Mouse (Mus musculus): ENCODE measurements at regions not wholly inside any gene's neighbourhood (a gene's known extent, or its start where the extent isn't known, plus 50 kb on each side); places are given as distances from the start of the nearest gene placed in this dataset.

DNA sequence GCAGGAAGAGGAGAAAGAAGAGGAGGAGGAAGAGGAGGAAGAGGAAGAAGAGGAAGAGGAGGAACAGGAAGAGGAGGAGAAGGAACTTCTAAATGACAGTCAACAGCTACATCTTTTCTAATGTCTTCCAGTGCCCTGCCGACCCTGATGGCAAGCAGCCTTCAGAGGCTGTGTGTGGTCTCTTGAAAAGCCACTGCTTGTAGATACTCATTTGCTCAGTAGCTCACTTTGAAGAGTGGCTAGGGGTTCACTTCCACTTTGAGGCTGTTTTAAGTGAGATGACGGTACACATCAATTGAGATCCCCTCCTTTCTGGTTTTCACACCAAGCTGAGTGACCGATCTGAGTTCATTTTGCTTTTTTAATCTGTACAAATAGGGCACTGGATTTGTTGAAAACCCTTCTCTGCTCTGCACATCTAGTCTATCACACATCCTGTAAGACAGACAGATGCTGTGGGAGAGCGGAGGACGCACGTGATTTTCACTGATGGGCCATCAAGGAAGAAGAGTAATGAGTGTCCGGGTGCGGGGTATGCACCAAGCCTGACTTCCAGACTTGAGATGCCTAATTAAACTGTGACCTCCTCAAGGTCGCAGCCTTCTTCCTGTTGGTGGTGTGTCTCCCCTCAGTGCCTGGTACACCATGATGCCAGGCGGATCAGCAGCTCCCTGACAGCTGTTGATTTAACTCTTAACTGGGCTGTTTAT, 239.0 kb downstream of the Mtx2 start:
- no peak for DNase-seq

DNA sequence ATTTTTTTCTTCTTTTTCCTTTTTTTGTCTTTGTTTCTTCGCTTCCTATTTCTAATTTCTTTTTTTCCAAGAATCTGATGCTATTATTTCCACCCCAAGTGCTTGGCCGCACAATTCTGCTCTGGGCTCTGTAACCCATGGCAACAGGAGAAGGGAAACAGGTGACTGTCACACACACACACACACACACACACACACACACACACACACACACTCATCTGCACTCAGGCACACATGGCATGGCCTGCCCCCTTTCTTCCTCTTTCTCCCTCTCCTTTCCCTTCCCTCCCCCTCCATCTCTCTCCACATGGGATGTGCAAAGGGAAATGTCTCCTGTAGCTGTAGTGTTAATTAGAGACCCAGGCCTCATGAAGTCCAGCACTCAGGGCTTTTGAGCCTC, 239.7 kb downstream of the Mtx2 start:
- DNase-seq, result no peak

DNA sequence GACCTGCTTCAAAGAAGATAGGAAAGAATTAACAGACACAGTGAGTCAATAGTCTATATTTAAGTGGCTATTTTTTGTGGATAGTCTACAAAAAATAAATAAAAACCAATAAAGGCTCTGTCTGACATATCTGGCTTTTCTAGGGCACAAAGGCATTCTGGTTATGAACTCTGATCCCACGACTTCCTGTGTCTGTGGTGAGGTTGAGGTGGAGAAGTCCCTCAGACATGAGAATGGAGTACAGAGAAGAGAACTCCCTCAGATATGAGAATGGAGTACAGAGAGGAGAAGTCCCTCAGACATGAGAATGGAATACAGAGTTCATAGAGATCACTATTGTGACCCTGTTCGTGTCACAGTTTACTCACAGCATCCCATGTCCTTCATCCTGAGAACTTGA, 243.7 kb downstream of the Mtx2 start:
- no peak for DNase-seq

DNA sequence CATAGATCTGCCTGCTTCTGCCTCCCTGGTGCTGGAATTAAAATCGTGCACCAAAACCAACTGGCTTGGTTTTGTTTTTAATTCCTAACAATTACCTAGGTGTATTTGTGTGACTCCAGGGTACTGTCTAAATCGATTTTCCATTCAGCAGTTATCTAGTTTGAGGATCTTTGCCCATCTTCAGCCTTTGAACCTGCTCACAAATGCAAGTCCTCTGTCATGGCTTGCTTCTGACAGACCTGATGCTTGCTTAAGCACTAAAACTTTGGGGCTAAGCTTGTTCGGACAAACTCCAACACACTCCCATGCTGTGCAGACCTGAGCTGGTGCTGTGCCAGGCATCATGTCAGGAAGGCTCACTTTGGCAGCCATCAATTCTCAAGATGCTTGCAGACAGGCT, 246.4 kb downstream of the Mtx2 start:
- no peak for DNase-seq

DNA sequence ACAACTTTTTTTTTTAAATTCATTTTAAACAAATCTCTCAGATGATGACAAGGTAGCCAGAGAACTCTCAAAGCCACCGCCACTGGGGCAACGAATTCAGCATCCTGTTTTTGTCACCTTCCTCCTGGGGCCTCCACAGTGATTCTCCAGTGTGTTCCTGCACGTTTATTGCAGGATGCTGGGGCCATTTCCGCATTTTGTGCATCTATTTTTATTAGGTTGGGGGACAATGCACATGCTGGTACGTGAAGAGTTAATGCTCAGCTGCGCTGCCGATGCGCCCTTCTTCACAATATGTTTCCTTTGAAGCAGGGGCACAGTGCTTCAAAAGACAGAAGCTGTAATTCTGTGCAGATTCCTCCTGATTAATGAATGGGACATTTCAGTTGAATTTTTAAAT, 246.9 kb downstream of the Mtx2 start:
- DNase-seq, result no peak

DNA sequence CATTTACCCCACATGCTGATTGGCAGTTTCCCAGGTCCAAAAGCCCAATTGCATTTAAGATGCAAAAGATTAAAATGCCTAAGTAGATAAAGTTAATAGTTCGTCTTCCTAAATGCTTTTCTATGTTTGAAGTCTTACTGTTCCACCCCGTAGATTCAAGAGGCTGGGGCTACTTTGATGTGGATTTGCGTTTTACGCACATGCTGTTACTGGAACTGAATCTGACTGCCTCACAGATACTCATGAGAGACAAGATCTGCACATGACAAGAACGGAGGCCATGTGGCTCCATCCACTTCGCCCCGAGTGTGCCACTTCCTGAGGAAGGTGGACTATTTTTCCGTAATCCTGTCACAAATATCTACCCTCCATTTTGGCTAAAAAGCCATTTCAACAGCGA, 247.6 kb downstream of the Mtx2 start:
- DNase-seq, result no peak

DNA sequence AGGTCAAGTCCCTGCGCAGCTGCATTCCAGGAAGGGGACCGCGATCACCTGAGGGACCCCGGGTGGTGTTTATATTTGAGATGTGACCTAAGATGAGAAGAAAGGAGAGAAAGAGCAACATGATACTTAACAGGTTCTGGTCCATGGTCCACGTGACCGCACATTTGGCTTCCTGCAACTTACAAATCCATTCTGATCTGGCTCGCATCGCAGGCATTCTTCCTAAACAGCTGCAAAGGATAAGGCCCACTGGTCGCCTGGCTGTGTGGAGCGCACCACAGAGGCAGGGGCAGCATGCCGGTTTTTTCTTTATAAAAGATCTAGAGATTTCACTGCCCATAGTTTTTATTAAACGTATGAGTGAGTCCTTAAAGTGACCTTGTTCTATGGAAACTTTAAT, 261.6 kb downstream of the Mtx2 start:
- no peak for DNase-seq

DNA sequence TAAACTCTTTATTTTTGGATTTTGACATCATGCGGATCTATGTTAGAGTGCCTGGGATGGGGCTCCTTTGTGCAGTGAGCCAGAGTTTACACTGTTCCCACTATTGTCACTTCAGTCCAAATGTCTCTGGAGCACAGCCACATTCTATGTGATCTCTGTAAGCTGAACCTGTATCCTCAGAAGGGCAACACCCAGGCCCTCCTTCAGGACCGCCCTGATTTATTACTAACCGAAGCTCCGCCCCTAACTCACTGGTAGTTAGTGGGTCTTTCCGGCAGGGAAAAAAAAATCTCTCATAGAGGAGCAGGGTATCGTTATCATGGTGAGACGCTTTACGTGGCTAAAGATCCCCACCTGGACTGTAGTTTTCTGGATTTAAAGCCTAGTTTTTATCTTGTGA, 263.6 kb downstream of the Mtx2 start:
- DNase-seq, result no peak

DNA sequence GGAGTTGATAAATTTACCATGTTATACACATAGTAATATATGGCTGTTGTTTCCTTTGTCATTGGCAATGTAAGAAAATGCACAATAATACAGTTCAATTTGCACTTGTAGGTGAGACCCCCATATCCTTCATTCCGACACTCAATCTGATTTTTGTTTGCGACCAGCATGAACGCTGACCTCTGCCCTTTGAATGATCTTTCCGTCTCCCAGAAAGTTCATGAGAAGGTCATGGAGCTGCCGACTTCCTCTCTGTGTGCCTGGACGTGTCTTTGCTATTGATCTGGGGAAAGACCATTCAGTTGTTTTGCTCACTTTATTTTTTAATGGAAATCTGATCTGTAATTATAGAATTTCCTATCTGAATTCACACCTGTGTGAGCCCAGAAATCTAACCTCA, 264.0 kb downstream of the Mtx2 start:
- no peak for DNase-seq

DNA sequence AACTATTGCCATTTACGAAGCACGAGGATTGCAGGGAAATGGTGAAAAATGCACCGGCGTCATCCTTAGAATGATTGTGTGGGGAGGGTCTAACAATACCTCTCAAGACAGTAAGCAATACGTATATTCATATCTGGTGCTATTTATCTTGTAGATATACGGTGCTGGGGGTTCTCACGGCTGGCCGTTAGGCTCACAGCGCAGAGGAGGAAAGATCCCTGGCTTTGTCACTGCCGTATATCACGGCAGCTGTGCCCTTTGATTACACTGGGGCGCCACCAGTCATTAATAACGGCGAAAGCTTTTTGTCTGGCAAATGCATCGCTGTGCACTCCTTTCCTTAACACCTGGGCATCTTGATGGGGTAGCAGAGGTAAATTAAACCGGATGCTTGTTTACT, 264.8 kb downstream of the Mtx2 start:
- DNase-seq, result no peak

DNA sequence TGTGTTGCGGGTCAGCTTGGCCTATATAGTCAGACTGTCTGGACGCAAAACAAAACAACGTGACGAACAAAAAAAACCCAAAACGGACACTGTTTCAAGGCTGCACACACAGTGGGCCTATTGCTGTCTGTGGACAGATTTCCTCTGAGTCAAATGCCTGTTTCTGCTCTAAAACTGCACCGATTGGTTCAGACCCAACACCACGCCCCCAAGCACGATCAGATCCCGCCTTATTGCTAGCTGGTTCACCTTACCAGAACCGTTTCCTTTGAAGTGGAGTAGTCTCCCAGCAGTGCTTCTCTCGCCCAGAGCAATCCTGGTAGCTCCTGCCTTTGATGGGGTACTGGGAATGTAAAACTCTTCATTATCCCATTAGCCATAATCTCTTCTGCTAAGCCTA, 275.9 kb downstream of the Mtx2 start:
- peak; percentile 31 for DNase-seq

DNA sequence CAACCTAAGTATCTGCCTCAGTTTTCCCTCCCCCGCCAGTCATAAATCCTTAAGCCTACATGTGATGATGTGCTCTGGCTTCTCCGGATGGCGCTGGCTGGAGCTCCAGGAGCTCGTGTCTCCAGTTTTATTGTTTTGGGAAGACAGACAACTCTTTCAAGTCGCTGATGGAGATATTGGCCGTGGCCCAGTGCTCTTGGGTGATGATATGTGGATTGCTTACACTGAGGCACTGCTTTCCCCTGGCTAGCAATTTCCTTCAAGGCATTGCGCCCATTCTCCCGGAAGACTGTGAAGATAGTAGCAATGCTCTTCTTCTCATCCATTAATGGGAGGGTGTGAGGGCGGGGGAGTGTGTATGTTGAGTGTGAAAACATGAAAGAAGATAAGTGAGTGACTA, 287.1 kb downstream of the Mtx2 start:
- DNase-seq, result no peak

DNA sequence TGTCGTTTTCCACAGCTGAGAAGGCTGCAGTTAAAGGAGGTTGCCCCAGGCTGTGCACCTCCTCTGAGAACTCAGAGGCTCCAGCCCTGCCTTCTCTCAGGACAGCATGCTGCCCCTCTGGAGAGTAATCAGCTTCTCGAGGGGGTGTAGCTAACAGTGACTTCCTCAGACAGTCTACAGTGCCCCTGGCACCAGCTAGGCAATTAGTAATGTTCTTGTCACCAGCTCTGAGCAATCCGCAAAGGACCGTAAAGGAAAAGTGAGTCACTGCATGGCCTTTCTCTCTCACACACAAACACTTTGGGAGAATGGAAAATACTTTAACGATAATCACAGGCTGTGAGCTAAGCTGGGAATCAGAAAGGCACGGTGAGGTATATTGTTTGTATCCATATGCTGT, 288.8 kb downstream of the Mtx2 start:
- no peak for DNase-seq

DNA sequence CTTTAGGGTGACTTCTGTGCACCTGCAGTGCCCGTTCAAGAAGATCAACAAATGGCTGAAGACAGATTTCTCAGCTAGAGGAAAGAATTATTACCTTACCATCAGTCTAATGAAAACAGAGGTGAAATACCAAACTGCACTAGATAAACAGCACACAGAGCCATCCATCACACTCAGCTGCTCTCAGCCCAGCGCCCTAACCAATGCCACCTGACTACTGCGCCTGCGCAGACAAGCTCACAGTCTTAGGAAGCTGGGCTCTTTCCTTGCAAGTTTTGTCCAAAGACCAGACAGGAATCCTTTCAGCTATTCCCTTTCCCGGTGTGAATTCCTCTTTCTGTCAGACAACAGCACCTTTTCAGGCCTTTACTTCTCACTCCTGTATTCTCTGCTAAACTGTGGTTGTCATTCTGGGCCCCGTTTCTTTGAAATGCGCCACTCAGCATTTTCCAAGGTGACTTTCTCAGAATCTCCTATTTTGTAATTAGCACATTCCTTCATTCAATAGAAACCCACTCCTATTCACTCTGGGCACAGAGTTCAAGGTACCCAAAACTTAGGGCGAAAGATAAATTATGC, 292.8 kb downstream of the Mtx2 start:
- no peak for DNase-seq

DNA sequence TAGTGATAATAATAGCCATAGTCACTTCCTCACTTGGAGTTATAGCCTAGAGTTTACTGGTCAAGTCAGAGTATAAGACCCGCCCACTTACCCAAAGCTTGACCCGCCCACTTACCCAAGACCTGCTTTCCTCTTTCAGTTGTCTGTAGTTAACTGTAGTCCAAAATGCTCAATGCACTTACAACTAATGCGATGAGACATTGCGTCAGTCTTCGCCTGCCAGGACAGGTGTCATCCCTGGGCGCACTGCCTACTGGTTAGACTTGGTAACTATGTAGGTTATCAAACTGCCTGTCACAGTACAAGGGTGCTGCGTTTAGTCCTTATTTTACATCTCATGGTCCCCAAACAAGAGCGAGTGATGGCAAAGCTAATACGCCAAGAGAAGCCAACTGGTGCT, 294.0 kb downstream of the Mtx2 start:
- DNase-seq, result no peak

DNA sequence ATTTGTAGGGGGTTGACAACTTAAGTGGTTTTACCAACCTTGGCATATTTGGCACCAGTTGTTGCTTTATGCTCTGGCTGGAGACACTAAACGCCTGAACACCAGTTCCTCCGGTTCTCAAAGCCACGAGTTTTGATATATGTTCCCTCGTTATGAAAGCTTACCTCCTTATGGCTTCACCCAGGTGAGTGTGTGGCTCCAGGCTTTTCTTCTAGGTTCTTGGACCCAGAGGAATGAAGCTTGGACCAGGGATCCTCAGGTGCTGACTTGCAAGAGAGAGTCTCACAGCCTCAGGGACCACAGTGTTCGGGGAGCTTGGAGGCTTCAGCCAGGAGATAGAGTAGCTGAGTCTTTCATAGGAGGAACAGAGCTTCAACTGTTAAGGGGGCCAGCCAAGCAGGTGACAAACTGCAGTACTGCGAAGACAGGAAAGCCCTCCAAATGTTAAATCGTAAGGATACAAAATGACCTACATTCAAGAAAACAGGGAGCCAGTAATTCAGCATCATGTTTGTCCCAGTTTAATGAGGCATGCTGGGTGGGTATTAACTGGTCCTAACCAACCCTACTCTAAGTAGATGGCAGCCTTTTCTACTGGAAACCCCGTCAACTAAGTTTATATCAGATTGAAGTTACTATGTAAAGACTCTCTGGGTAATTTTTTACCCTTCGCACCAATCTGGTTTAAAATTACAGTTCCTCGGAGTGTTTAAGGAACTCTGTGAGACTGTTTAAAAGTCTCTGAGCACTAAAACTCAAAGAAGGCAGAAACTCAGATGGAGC, 307.9 kb downstream of the Mtx2 start:
- peak; percentile 32 for DNase-seq

DNA sequence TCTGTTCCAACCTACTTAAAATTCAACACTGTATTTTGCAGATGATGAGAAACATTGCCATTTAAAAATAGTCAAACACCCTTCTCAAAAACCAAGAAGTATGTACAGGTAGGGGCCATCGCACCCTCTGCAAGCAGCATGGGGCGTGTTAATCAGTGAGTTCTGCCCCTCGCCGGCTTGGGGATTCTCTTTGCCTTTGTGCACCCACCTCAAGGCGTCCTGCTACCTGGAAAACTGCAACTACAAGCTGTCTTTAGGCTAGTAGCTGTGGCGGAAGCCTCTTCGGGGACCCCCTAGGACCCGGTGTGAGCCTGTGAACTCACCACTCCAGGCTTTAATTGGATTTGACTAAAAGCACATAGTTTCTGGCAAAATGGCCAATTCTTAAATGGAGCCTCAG, 311.0 kb downstream of the Mtx2 start:
- no peak for DNase-seq

DNA sequence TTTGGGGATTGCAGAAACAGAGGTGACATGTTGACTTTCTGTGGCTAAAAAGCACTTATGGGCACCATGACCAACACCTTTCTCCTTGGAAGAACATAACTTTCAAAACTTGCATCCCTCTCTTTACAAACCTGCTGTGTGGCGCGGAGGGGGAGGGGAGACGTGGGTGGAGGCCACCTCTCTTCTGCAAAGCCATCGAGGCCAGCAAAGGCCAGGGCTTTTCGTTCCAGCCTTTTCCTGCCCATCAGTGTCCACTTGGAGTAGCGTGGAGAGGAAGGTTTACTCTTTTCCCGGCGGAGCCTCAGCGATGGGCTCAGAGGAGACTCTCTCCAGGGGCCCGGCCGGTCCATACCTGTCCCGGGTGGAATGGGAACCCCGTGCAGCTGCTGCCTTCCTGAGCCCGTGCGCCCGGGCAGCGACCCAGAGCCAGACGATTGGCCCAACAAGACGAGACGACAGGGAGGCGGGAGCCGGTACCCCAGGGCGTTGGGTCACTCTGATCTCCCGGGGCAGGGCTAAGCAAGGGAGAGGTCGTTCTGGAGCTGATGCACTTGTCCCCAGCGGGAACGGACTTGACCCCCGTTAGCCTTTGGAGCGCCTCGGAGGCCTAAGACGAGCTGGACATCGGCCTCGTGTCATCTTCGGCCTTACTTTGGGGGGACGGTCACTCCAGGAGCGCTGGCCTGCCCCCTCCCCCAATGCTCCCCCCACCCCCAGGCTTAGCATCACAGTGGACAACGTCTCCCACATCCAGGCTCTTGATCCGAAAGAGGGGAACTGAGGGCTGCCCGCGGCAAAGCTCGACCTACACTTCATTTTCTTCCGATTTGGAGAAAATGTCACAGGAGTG, 311.8 kb downstream of the Mtx2 start:
- peak; percentile 63 for DNase-seq

DNA sequence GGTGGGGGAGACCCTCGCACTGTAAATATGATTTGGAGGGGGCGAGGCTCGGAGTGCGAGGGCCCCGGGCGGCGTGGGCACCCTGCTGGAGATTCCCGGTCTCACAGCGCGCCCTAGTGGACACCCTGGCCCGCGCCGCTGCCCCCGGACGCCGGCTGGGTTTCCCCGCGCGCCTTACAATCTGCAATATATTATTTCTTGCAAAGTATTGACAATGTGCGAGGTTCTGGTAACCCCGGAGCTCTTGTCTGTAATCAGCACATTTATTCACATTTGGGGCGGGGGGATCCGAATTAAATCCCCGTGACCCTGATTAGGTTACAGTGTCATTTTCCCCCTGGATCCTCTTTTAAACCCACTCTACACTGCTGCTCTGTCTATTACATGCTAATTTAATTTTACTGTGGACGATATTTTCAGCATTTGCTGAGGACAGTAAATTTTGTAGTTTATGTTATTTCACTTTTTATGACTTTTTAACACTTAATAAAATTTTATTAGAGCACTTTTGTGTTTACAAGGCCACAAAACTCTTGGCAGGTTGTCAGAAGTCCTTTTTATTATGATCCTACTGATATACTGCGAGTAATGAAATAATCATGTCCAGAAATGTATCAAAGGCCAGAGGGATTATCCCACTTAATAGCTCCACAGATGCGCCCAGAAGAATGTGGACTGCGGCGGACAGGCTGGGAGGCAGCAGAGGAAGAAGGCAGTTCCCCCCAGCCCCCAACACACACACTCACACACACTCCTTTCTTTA, 312.6 kb downstream of the Mtx2 start:
- peak; percentile 81 for DNase-seq

DNA sequence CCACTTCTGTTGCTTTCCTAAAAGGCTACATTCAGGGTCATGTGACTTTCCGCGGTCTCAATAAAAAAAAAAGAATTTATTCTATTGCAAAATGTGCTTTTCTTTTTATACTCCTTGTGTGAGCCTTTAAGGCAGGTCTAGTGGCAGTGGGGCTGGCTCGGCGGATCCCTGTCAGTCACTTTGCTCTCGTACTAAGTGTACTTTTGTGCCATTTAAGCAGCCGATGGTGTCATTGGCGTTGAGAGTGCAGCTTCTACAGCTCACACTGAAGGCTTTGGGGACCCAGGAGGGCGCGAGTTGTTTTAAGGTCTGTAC, 313.1 kb downstream of the Mtx2 start:
- DNase-seq, result no peak

DNA sequence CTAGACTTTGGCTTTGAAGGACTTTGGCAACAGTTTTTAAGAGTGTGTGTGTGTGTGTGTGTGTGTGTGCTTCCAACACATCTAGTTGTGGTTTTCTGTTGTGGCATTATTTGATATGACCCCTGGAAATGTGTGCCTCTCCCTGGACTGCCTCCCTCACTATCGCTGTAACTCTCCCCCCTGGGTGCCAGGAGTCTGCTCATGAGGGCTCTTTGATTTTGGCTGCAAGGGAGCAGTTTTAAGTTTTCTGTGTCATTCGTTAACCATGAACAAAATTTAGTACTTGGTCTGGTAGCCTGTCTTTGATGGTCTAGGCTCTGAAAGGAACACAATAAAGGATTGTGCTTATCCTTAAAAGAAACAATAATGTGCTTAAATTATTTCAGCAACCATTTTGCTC, 313.9 kb downstream of the Mtx2 start:
- DNase-seq, result no peak

DNA sequence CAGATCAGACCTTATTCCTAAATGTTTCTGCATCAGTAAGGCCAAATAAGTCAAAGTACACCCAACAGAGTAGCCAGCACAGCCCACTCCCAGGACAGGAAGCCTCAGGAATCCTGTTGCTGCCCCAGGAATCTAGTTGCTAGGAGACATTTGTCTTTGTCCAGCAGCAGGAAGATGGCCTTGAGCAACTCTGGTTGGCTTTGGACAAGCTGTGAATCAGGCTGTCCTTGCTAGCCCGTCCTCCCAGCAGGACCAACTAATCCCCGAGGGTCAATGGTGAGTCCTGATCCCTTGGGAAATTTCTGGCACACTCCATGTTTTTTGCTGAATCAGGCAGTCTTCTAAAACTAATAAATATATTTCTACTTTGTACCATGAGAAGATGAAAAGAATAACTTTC, 317.1 kb downstream of the Mtx2 start:
- DNase-seq, result no peak

DNA sequence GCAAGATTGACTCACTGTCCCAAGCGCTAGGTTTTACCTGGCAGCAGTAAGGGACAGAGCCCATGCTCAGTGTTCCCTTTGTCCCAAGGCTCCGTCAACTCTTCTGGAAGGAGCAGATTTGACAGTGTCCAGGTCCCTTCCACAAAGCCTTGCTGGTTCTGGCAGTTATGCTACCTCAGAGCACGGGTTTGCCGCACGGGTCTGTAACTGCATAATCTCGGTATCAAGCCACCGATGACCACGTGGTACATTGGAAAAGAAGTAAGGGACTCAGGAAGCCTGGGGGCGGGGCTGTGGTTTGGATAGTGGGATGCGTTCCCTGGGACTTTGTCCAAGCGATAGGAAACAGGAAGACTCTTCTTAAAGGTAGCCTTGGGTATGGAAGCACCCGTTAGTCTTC, 319.3 kb downstream of the Mtx2 start:
- DNase-seq, result no peak
